Mouse (Mus musculus) embryonic facial prominence, embryonic 12.5 days (tissue): ENCODE measurements at regions not wholly inside any gene's neighbourhood (a gene's known extent, or its start where the extent isn't known, plus 50 kb on each side); places are given as distances from the start of the nearest gene placed in this dataset.
A peak's percentile ranks its signal among the peaks of the same experiment; 100 is the strongest.
"Not testable (repeated sequence)": the region's sequence is repeated elsewhere in the genome, so short reads cannot be mapped to it uniquely, and the experiment has no call there.

ENCODE experiments used
- ATAC-seq: fragments of 200-750 bp; cut with Nextera tagmentation; 2 replicates; pipeline ENCODE4 v1.8.0; 2017; ENCODE audit not compliant: insufficient number of reproducible peaks, insufficient read depth, low FRiP score, low TSS enrichment
- H3K27ac ChIP-seq: fragments of 300-500 bp; sonication (generic); 2 replicates; pipeline ENCODE4 v1.5.1; 2016; ENCODE audit warnings: mild to moderate bottlenecking
- H3K27me3 ChIP-seq: fragments of 300-500 bp; sonication (generic); 2 replicates; pipeline ENCODE4 v1.6.1; 2016; ENCODE audit warnings: mild to moderate bottlenecking, moderate library complexity
- H3K36me3 ChIP-seq: fragments of 300-500 bp; sonication (generic); 2 replicates; pipeline ENCODE4 v1.6.1; 2016; ENCODE audit warnings: mild to moderate bottlenecking
- H3K4me1 ChIP-seq: fragments of 300-500 bp; sonication (generic); 2 replicates; pipeline ENCODE4 v1.6.1; 2016
- H3K4me2 ChIP-seq: fragments of 300-500 bp; sonication (generic); replicated peaks from 2 replicates; pipeline ENCODE4 v1.6.1; 2016; ENCODE audit warnings: mild to moderate bottlenecking, moderate library complexity
- H3K4me3 ChIP-seq: fragments of 300-500 bp; sonication (generic); 2 replicates; pipeline ENCODE4 v1.5.1; 2016; ENCODE audit warnings: mild to moderate bottlenecking
- H3K9ac ChIP-seq: fragments of 300-500 bp; sonication (generic); 2 replicates; pipeline ENCODE4 v1.6.1; 2016; ENCODE audit warnings: mild to moderate bottlenecking, moderate library complexity
- H3K9me3 ChIP-seq: fragments of 300-500 bp; sonication (generic); 2 replicates; pipeline ENCODE4 v1.6.1; 2016; ENCODE audit warnings: mild to moderate bottlenecking, moderate library complexity
- WGBS: fragments of 180-500 bp; shearing (Covaris S2); methylation state at CpG from one replicate; pipeline ENCODE4 v1.1.7; 2016; 5-methylcytosine and 5-hydroxymethylcytosine counted together

DNA sequence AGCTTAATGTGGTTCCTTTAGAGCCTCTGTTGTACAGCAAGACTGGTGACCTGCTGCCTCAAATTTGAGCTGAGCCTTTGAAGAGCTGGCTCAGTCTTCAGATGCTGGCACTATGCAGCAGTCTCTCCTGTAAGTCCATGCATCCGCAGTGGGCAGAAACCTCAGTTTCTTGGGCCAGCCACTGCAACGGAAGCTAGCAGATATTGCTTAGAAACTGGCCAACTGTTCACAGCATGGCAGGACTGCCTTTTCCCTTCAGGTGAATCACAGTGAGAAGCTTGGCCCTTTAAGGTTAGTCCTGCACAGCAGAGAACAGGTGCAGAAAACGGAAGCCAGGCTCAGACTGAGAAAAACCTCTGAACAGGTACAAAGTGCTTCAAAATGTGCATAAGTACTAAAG, 1976.8 kb upstream of the G6pd2 start:
- no peak overlapping the region for H3K27ac ChIP-seq
- whole genome bisulfite sequencing: 77% methylated on average over 3 of the region's 3 CpGs
- no peak for ATAC-seq
- H3K4me2 ChIP-seq: no peak overlapping the region
- no peak overlapping the region for H3K4me3 ChIP-seq
- no peaks in the 10 kb centered on the region for H3K27me3 ChIP-seq
- no peak overlapping the region for H3K9ac ChIP-seq
- H3K4me1 ChIP-seq: no peaks in the 10 kb centered on the region
- H3K36me3 ChIP-seq: no peaks in the 10 kb centered on the region
- no peaks in the 10 kb centered on the region for H3K9me3 ChIP-seq

DNA sequence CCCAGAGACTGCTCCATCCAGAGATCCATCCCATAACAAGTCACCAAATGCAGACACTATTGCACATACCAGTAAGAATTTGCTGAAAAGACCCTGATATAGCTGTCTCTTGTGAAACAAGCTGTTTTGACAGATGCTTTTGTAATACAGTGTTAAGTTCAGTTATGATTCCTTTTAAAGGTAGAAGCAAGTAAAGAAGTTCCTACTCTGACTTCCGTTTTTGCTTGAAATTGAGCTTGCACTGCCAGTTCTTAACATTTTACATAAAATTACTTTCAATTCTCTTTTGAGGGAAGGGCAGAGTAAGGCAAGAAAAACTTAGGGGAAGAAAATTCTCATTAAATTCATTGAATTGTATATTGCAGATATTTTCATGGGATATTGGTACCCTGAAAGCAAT, 1962.9 kb upstream of the G6pd2 start:
- 64% methylated on average over 1 of the region's 1 CpGs for WGBS
- no peak for ATAC-seq
- no peak overlapping the region for H3K4me2 ChIP-seq

DNA sequence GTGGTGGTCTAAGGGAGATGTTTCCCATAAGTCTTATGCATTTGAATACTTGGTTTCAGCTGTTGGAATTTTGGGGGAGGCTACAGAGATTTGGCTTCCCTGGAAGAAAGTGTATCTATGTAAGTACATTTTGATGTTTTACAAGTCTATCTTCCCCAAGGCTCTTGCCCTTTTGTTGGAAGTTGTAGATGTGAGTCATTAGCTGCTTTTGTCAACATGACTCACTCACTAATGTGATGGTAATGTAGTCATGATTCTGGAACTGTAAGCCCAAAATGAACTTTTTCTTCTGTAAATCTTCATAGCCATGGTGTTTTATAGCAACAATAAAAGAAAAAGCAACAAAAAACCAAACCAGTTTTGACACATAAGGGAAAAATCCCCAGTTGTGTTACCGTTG, 1961.0 kb upstream of the G6pd2 start:
- WGBS: 85% methylated on average over 1 of the region's 1 CpGs
- no peaks in the 10 kb centered on the region for H3K36me3 ChIP-seq
- no peak overlapping the region for H3K4me2 ChIP-seq
- no peak overlapping the region for H3K27ac ChIP-seq
- H3K9me3 ChIP-seq: no peaks in the 10 kb centered on the region
- ATAC-seq: no peak
- H3K4me3 ChIP-seq: no peak overlapping the region
- H3K4me1 ChIP-seq: no peaks in the 10 kb centered on the region
- H3K27me3 ChIP-seq: no peaks in the 10 kb centered on the region
- no peak overlapping the region for H3K9ac ChIP-seq

More for the DNA sequence above, 1962.9 kb upstream of the G6pd2 start:
- Histone ChIP-seq H3K27me3 (no peaks in the 10 kb centered on the region), H3K9ac (no peak overlapping the region), H3K4me3 (no peak overlapping the region), H3K9me3 (no peaks in the 10 kb centered on the region), H3K4me1 (no peaks in the 10 kb centered on the region), H3K27ac (no peak overlapping the region), H3K36me3 (no peaks in the 10 kb centered on the region)

DNA sequence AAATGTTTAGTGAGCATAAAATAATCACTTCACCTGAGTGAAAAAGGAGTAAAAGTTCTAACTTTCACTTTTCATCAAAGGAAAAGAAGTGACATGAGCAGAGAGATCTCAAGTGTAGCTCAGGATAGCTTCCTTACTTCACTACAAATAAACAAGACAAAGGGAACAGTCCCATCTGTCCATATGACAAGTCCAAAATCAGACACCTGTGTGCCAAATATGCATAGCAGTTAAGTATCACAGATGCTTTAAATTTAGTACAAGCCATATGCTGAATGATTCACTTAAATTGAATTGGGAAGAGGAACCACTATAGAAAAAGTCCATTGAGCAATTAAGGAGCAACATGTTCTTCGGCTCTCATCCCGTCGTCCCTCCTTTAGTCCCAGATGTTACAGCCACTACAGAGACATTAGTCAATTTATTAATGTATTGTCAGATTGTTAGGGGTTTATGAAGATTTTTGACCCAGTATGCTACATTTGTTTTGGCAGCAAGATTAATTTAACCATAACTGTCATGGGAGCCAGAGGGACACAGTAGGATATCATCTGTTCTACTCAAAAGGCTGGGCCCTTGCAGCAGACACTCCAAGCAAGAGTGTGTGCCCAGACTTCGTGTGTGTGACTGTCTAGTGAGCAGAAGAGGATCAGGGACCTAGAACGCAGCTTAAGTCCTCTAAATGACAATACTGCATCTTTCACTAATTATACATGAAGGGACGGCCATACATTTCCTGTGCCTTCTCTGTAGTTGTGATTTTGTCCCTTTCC, 1914.5 kb upstream of the G6pd2 start:
- Histone ChIP-seq H3K27me3 (no peaks in the 10 kb centered on the region), H3K4me3 (no peak overlapping the region), H3K4me2 (no peak overlapping the region), H3K36me3 (no peaks in the 10 kb centered on the region), H3K9ac (no peak overlapping the region), H3K27ac (no peak overlapping the region), H3K9me3 (no peaks in the 10 kb centered on the region), H3K4me1 (no peaks in the 10 kb centered on the region)
- WGBS: 77% methylated on average over 6 of the region's 6 CpGs
- ATAC-seq: no peak

DNA sequence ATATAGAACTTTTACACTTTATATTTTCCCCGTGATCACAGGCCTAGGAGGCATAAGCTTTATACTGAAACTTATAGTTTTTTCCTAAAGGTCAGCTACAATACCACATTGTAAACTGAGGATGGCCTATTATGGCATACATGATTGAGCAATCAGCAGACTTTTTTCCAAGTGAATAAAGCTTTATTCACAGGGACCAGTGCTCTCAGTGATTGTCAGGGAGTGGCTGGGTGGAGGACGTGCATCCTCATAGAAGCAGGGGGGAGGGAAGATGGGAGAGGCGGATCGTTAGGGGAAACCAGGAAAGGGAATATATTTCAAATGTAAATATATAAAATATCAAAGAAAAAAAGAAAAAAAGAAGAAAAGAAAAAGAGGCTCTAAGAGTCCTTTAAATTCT, 1886.7 kb upstream of the G6pd2 start:
- Histone ChIP-seq H3K36me3 (no peaks in the 10 kb centered on the region), H3K27me3 (no peaks in the 10 kb centered on the region), H3K4me3 (no peak overlapping the region), H3K27ac (no peak overlapping the region), H3K9ac (no peak overlapping the region), H3K4me1 (no peaks in the 10 kb centered on the region), H3K9me3 (no peaks in the 10 kb centered on the region), H3K4me2 (no peak overlapping the region)
- ATAC-seq: no peak
- WGBS: 66% methylated on average over 4 of the region's 4 CpGs

DNA sequence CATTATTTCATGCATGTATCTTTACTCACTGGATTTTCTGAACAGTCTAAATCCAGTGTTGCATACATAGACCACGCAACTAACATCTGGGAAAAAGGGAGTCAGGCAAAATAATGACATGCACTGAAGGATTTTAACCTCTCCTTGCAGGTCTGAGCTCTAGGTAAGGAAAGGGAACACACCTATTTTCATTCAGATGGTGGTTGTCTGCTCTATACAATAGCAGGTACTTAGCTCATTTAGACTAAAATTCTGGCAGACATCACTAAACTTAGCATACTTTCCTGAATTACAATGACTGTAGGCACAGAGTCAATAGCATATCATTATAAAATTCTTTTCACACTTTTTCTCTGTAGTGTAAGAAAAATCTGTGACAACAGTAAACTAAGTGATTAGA, 1867.8 kb upstream of the G6pd2 start:
- 84% methylated on average over 1 of the region's 1 CpGs for WGBS
- H3K27me3 ChIP-seq: no peaks in the 10 kb centered on the region
- no peaks in the 10 kb centered on the region for H3K4me1 ChIP-seq
- H3K4me3 ChIP-seq: no peak overlapping the region
- no peak overlapping the region for H3K9ac ChIP-seq
- H3K4me2 ChIP-seq: no peak overlapping the region
- no peaks in the 10 kb centered on the region for H3K9me3 ChIP-seq
- no peak for ATAC-seq
- no peak overlapping the region for H3K27ac ChIP-seq
- H3K36me3 ChIP-seq: no peaks in the 10 kb centered on the region

DNA sequence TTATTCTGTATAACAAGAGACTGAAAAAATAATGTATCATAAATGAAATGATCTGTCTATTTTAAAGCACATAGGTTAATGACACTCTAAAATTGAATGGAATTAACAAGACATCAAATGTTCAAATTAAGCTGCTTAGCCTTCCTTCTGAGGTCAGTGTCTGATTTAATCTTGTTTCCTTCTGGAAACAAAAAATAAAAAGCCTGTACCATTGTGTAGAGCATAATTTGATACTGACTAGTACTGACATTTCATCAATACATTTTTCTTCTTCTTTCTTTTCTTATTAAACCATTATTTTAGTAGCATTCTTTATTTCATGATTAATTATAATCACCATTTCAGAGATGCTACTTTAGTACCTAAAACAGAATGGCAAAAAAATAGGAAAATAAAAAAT, 1862.9 kb upstream of the G6pd2 start:
- Histone ChIP-seq H3K9ac (no peak overlapping the region), H3K4me1 (no peaks in the 10 kb centered on the region), H3K27ac (no peak overlapping the region), H3K9me3 (no peaks in the 10 kb centered on the region), H3K27me3 (no peaks in the 10 kb centered on the region), H3K4me3 (no peak overlapping the region), H3K36me3 (no peaks in the 10 kb centered on the region), H3K4me2 (no peak overlapping the region)
- ATAC-seq: no peak

DNA sequence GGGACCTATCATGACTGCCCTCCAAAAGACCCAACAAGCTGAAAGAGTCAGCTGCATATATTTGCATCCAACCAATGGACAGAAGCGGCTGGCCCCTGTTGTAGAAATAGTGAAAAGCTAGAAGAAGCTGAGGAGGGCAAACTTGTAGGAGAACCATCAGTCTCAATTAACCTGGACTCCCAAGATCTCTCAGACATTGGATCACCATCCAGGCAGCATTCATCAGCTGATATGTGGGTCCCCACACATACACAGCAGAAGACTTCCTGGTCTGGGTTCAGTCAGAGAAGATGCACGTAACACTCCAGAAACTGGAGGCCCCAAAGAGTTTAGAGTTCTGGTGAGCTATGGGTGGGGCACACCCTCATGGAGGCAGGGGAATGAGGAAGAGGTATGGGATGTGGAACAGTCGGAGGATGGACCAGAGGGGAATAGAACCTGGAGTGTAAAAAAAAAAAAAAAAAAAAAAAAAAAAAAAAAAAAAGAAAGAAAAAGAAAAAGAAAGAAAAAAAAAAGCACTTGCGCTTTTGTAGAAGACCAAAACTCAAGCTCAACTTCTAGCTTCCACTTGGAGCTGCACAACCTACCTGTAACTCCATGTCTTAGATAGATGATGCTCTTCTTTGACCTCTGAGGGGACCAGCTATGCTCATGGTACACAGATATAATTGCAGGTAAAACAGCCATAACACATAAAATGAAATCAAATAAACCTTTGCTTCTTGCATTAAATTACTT, 1860.6 kb upstream of the G6pd2 start:
- no peak for ATAC-seq
- H3K27me3 ChIP-seq: no peaks in the 10 kb centered on the region

DNA sequence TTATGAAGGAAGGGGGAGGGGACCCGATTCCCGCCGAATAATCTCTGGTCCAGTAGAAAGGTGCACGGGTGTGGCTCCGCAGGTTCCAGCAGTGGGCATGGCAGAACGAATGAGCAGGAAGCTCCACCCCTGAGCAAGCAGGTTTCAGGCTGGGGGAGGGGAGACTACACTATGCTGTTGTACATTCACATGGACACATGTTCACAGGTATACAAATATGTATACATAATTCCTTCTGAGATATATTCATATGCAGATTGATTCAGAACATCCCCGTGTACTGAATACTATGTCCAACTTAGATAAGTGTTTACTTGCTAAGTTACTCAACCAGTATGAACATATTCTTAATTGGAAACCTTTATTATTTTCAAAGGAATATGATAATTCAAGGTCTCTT, 1852.4 kb upstream of the G6pd2 start:
- H3K9me3 ChIP-seq, H3K4me1 ChIP-seq, H3K9ac ChIP-seq, H3K4me2 ChIP-seq, H3K27me3 ChIP-seq, ATAC-seq, H3K27ac ChIP-seq, H3K4me3 ChIP-seq, H3K36me3 ChIP-seq: not testable (repeated sequence)
- WGBS: 98% methylated on average over 7 of the region's 7 CpGs

More for the DNA sequence above, 1860.6 kb upstream of the G6pd2 start:
- Histone ChIP-seq H3K9ac (no peak overlapping the region), H3K4me2 (no peak overlapping the region), H3K9me3 (no peaks in the 10 kb centered on the region), H3K27ac (no peak overlapping the region), H3K4me1 (no peaks in the 10 kb centered on the region), H3K4me3 (no peak overlapping the region), H3K36me3 (no peaks in the 10 kb centered on the region)
- WGBS: 95% methylated on average over 4 of the region's 4 CpGs

DNA sequence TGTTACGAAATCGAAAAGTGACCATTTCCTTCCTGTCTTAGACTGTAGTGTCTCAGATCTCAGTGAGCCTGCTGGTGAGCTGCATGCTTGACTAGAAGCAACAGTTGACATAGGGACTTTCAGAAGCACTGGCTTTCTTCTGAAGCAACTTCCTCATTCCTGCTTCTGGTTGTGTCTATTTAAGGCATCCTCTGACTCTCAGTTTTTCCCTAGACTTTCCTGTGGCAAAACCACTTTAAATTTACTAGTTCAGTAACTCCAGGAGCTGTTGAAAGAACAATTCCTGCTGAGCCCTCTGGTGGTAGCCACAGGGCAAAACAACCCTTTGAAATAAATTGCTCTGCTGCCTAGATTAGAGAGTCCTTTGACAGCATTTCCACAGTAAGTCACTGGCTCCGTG, 1811.9 kb upstream of the G6pd2 start:
- Histone ChIP-seq H3K27me3 (no peaks in the 10 kb centered on the region), H3K4me2 (no peak overlapping the region), H3K4me1 (no peaks in the 10 kb centered on the region), H3K9me3 (no peaks in the 10 kb centered on the region), H3K4me3 (no peak overlapping the region), H3K9ac (no peak overlapping the region), H3K27ac (no peak overlapping the region), H3K36me3 (no peaks in the 10 kb centered on the region)
- ATAC-seq: no peak
- 63% methylated on average over 3 of the region's 3 CpGs for WGBS

DNA sequence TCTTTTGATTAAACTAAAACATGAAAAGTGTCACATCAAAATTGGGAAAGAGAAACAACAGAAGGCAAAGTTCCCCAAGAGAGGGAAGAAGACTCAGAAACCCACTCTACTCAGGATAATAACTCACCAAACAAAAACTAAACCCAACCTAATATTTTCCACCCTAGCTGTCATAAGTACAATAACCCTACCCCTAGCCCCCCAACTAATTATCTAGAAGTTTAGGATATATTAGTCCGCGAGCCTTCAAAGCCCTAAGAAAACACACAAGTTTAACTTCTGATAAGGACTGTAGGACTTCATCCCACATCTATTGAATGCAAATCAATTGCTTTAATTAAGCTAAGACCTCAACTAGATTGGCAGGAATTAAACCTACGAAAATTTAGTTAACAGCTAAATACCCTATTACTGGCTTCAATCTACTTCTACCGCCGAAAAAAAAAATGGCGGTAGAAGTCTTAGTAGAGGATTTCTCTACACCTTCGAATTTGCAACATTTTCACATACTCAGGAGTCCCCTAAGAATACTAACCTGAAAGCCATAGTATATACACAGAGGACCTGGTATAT, 1765.9 kb upstream of the G6pd2 start:
- WGBS: 96% methylated on average over 6 of the region's 7 CpGs
- not testable (repeated sequence) for H3K4me2 ChIP-seq, H3K4me1 ChIP-seq, H3K27me3 ChIP-seq, H3K27ac ChIP-seq, H3K36me3 ChIP-seq, H3K9me3 ChIP-seq, H3K4me3 ChIP-seq, H3K9ac ChIP-seq
- peak; percentile 100 for ATAC-seq

DNA sequence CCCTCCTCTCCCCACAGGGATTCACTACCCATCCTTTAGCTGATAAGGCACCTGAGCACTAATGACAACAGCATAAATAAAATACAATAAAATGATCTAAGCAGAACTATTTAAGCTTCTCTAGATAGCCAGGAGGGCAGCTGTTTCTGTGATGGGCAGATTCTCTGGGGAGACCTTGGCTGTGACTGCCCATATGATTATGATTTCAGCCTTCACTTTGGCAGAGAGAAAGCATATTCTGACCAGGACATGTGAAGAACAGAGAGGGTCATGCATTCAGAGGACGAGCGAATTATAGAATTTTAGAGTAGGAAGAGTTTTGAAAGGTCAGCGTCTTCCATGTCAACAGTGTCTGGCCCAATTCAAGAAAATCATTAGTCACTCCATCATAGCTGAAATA, 1759.6 kb upstream of the G6pd2 start:
- Histone ChIP-seq H3K4me2 (no peak overlapping the region), H3K9me3 (no peaks in the 10 kb centered on the region), H3K4me1 (no peaks in the 10 kb centered on the region), H3K27me3 (no peaks in the 10 kb centered on the region), H3K4me3 (no peak overlapping the region), H3K9ac (no peak overlapping the region), H3K27ac (no peak overlapping the region), H3K36me3 (no peaks in the 10 kb centered on the region)
- 70% methylated on average over 3 of the region's 3 CpGs for WGBS
- ATAC-seq: no peak
